Mouse (Mus musculus): Measurements from ENCODE around the gene Pml.

Pml gene

DNA sequence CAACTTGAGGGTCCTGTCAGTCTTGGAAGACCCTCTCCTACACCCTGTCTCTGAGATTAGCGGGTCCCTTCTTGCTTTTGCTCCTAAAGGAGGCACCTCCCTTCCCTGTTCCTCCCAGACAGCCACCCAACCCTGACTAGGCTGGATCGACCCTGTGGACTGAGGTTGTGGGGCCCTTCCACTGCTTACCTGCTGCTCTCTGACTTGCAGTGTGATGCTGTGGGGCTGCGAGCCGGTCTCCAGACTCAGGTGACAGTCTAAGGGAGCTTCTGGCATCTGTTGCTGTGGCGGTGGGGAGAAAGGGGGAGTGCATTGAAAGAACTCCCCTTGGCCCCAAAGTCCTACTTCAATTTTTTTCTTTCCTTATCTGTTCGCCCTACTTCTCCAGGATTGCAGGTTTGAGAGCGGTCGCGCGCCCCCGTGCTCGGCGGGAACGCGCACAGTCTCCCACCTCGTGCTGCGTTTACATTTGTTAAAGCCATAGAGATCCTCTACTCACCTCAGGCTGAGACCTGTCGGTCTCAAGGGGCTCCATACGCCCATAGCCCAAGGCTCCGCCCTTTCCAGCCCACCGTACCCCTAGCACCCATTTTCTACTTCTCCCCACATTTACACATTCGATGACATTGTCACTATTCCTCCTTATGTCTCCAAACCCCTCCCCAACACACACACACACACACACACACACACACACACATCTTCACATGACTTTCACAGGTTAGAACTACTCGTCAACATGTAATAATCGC is 48.3 kb downstream of the Pml start:
- no peak for DNase-seq

DNA sequence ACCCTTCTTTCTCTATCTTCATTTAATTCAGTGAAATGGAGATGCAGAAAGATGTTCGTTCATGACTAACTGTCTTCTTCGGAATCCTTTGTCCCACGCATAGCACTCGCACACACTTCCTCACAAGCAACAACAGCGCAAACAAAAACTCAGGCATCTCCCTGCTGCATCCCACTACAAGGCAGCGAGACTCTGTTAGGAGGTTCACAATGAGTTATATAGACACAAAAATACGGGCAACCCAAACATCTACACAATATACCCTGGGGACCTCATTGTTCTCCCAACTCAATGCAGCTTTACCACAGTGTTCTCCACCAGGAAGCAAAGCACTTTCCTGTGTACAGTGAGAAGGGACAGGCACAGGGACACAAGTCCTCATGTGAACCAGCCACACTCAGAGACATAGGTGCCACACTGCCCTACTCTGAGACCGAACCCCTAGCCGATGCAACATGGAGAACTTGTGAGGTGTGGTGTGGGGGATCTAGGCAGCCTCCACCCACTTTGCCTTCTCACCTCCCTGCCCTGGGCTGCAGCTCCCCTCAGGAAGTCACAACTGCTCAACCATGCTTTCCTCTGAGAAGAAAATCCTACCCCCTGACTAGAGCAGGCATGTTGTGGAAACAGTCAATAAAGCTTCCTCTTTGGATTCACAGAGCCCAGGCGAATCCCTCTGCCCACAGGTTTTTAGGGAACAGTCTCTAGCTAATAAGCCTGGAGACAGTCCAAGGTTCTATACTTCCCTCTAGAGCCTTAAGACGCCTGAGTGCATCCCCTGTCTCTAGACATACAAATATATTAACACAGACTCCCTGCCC is 49.1 kb downstream of the Pml start:
- no peak for DNase-seq

DNA sequence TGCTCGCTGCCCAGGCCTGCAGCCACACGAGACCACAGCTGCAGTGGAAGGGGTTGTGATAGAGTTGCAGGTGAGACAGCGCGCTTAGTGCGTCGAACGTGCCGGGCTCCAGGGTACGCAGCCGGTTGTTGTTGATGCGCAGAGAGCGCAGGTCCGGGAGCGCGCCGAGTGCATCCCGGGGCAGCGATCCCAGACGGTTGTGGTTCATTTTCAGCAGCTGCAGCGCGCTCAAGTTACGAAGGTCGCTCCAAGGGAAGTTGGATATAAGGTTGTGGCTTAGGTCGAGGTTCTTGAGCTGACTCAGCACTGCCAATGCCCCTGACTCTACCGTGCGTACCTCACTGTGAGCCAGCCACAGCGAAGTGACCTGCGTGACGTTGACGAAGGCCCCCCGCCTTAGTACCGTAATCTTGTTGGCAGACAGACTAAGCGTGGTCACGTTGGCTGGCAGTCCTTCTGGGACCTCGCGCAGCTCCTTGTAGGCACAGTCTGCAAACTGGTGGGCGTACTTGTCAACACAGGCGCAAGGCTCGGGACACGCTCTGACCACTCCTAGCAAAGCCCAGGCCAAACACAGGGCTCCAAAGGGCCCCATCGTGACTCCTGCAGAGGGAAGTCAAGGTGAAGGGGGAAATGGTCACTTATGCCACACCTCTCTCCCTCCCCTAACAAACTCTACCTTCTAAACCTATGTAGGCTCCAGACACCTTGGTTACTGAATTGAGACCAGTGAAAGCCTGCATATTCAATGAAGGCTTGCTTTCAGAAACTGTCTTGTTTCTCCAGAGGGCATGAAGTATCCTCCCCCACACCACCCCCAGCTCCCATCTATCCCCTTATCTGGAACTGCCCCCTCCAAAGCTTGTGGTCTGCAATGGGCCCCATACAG is 50.0 kb downstream of the Pml start:
- no peak for DNase-seq

DNA sequence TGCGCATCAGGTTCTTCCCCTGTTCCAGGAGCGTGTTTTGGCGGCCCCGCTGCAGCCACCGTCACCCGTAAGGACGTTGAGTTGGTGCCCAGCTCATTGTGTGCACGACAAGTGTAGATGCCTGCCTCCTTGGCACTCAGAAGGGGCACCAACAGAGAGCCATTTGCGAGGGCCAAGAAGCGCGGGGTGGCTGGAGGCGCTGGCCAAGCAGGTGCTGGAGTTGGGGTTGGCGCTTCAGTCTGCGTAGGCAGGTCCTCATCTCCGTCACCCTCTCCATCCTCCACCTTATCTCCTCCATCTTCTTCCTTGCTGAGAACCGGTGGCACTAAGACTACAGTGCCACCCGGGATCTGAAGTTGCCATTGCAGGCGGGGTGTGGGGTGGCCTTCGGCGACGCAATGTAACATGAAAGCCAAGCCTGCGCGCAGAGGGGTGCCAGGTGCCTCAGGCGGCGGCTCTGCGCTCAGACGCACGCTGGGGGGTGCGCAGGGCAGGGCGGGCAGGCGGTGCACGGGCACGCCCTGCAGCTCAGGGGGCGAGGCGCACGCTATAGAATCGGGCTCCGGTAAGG is 50.7 kb downstream of the Pml start:
- DNase-seq: no peak

DNA sequence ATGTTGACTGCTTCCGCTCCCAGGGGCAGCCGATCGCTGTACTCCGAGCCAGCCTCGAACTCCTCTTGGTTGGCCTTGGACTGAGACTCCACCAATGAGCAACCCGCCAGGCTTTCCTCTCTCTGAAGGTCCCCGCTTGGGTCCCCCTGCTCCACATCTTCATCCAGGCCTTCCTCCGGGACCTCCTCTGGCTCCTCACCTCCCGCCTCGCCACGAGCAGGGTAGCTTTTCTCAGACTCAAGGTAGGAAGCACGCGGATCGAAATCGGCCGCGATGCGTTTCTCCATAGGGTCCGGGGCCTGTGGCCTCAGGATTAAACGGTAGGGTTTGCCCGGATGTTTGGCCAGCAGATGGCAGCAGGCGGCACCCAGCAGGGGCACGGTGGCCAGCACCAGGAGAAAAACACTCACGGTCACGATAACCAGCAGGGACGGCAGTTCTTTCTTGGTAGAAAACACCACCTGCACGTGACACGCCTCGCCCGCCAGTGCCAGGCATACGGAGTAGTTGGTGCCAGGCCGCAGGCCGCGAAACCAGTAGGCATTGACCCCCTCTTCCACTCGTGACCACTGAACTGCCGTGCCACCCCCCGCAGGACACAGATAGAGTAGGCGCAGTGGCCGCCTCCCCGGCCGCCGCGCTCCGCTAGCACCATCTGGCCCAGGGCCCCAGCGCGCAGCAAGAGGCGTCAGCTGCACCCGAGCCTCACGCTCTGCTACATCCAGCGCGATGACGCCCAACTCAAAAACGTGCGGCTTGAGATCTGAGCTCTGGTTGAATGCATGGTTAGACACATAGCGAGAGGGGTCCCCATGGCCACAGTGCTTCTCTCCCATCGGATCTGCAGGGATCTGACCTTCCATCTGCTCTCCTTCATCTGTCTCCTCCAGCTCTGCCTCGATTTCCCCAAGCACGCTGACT is 51.5 kb downstream of the Pml start:
- DNase-seq: peak in 1 of 2 experiments; percentile 29

DNA sequence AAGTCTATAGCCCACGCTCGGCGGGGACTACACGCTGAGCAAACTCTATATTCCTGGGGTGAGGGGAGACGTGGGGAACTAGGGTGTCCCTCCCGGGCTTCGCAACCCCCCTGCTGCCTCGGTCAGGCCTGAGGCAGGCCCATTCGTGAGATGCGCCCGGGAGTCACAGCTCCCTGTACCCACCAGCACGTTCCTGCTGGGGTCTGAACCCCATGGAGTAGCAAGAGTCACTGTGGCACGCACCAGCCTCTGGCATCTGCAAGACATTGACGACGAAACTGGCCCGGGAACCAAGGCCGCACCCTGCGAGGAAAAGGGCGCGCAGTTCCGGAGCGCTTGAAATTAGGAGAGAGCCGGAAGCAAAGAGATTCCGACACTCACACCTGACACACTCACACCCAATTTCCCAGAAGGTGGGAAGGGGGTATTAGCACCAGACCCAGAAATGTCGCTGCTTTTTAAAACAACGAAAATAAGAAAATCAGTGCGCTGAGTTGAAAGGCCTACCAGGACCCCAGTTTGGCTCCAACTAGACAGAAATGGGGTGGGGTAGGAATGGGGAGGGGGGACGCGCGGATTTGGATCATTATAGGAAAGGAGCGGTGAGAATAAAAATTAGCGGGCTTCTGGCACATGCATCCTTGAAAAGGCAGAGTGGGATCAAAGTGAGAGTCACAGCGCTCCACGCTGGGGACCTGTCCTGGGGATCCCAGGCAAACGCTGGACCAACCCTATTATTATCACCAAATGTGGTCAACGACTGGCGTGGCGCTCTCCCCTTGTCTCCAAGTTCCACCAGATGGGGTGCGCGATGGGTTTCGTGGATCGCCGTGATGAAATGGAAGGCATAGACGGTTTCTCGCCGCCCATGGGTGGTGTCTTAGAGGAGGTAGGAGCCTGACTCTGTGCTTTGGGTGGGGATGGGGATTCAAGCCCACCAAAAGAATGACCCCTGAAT is 52.7 kb downstream of the Pml start:
- DNase-seq: no peak

DNA sequence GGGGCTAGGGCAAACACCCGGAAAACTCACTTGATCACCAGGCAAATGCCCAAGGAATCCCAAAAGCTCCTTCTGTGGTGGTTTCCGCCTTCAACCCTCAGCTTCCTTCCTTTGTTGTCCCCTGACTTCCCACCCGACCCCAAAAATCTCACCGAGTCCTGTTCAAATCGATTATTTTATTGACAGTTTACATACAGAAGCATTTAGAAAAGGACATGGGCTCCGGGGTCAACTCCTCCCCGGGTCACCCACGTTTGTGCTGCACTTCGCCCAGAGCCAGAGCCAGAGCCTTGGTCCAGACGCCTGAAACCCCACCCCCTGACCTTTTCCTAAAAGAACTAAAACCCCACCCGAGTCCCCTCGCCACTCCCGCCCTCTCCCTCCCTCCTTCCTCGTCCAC is 53.4 kb downstream of the Pml start:
- DNase-seq: no peak

DNA sequence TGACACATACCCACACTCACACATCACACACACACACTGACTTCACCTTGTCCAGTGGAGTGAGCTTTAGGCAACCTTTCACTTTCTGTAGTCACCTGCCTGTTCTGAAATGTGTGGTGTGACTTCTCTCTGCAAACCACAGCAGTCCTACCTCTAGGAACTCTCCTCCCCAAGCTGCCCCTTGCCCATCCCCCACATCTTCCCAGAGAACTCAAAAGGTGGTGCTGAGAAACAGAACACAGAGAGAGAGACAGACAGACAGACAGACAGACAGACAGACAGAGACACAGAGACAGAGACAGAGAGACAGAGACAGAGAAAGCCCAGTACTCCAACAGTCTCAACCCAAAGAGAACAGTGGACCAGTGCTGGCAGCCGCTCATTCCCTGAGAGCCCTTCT is 53.9 kb downstream of the Pml start:
- DNase-seq: no peak

DNA sequence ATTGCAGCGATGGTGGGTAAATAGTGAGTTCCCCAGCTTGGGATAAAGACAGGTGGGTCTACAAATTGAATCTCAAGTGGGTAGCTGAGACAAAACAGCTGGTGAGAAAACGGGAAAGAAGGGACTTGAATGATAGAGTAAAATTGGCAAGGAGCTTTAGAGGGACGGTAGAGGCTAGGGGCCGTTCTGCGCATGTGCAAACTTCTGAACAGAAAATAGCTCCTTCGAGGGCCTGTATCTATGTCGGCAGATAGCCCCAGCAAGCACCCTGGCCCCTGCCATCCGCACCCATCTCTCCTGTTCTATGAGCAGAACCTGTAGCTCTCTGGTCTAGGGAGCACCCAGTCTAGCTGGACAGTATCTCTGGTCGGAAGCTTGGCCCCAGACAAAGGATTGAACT is 55.4 kb downstream of the Pml start:
- DNase-seq: no peak

DNA sequence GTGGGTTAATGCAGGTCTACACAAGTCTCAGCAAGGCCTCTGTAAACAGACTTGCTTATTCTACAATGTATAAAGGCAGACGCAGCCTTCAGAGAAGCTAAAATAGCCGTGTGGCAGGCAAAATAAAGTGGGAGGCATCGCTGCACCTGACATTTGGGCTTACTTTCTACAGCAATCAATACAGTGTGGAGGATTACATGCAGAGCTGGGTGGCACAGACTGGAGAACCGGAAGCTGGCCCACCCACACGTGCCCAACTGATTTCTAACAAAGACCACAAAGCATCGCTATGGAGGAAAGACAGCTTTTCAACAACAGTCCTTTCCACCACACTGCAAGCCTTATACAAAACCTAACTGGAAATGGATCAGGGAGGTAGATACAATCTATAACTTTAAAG is 65.1 kb downstream of the Pml start:
- DNase-seq: no peak

DNA sequence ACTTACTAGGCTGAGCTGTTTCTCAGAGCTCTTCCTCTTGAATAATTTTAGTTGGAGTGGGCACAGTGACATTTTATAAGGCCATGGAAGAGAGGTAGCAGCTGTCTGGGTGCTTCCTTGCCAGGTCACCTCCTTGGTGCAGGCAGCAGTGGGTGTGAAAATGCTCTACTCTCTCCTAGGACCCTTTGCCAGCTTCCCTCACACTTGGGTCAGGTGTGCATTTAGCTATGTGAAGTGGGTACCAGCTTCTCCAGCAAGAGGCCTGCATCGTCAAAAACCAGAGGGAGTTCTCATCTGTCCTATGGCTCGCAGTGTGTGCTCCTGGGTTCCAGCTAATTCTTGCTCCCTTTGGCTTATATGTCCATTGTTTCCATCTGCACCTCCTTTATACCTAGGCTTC is 70.2 kb downstream of the Pml start:
- no peak for DNase-seq

DNA sequence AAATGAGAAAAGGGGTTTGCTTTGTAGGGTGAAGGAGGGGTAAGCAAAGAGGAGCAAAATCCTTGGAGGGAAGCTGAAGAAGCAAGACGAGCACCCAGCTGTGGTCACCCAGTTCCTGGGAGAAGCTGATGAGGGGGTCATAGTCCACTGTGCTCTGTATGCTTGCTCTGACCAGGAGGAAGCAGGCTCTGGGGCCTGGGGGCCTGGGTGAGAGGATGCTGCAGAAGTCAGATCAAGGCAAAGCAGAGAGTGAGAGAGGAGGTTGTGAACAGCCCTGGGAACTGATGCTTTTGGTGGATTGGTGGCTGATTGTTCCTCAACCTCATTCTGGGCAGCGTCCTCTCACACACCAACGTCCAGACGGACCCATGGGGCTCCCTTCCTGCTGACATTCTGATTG is 72.4 kb downstream of the Pml start:
- no peak for DNase-seq

DNA sequence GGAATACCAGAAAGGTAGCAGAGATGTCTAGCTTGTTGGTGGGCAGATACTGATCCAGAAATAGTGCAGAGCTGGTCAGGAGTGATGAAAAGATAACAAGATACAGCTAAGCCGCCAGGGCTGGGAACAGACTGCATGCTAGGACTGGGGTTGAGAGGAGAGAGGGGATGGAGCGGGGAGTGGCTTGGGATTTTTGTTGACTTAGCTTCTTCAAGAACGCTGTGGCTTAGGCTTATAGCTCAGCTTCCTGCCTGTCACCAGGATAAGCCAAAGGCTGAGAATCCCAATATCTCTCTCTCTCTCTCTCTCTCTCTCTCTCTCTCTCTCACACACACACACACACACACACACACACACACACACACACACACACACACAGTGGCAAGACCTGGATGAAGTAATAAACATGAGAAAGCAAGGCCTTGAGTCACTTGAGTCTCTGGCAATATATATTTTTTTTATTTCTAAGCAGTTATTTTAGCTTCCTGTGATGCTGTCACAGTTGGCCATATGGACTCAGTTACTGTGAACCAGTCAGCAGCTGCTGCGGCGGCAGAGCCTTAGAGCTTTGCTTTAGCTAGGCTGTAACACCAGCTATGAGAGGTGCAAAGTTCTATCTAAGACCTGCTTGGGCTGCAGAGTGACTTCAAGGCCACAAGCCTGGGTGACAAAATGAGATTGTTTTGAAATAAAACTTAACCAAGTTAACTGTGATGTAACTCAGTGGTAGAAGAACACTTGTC is 73.7 kb downstream of the Pml start:
- DNase-seq: no peak

DNA sequence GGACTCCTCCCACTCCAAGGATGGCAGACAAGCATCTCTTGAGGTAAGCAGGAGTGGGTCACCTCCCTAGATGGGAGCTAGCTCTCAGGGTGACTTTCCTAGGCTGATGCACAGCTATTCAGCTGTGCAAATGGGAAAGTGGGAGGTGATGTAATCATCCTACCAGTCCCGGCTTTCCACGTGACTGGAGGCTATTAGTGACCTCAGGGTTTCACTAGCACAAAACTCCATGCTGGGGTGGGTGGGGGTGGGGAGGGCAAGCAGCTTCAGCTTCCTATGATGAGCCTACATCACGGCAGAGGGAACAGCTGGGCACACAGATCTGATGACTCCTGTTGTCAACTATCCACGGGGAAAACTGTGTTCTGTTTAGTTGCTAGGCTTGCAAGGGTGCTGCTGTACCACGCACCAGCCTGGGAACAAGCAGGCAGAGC is 74.8 kb downstream of the Pml start:
- DNase-seq: no peak

DNA sequence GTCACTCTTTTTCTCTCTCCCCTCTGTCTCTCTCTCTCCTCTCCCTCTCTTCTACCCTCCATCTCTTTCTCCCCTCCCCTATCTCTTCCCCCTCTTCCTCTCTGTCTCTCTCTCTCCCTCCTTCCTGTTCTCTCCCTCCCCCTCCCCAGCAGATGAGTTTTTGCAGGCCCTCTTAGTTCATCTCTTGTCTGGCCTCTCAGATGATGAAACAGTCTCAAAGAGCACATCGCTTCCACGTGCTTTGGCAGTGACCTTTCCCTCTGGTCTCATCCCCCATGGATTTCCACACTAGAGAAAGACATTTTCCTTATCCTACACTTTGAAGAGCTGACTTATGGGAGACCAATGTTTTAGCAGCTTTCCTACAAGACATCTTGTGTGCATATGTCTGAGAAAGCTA is 76.7 kb downstream of the Pml start:
- DNase-seq: no peak

DNA sequence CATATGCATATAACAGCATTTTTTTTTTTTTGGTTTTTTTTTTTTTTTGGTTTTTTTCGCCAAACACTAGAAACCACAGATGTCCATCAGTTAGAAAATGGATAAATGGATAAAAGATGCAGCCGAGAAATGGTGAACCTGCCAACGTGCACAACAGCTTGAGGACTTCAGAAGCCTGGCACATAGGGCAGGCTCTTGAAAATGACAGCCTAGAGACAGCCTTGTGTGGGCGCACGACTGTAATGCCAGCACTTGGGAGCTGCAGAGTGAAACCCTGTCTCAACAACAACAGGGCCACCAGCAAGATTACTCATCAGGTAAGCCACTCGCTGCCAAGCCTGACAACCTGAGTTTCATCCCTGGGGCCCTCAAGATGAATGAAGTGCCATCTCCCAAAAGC is 80.2 kb downstream of the Pml start:
- DNase-seq: no peak

DNA sequence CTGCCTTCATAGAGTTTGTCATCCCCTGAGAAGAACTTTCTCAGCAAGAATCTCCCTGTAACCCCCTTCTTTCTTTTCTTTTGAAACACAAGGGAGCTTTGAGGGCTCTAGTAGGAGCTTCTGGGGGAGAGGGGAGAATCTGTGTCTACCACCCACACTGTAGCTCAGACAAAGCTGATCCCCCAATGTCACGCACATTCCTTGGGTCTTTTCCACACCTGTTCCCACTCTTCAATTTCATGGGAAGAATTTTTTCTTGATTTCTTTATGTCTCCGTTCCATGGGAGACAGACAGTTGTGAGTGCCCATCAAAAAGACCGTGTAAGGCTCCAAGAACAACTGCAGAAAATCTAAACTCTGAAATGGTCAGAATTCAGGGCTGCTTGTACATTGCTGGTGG is 80.7 kb downstream of the Pml start:
- no peak for DNase-seq
